Mouse (Mus musculus): ENCODE data around the gene Rcbtb2. TPM values are rescaled to one million over a fixed set of nuclear protein-coding genes. Genes with fewer than 3 reads are reported as not detected.

The Rcbtb2 gene
- polyA plus RNA-seq (2012; rRNA removed), result 14.4 and 17.5 TPM in 2 replicates

DNA sequence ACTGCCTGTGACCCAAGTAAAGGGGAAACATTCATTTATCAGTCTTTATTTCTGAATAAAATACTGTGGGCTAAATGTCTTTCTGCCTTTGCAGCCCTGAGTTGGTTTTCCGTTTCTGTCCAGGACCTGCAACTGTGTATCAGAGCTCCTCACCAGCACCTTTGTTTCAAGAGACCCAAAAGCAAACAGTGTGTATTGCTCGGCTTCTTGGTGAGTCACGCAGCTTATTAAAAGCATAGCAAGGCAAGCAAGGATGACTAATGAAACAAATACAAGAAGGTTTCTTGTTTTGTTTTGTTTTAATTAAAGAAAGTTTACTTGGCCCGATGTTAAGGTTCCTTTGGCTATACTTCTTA, at the start of gene Rcbtb2:
Gene Rcbtb2, plus strand, starts transcription at position 115 of the 356 bp plus-strand sequence.
- Histone ChIP-seq H3K36me3 (ENCODE audit: control insufficient read depth, insufficient read depth, low read length) (no peaks in the 10 kb centered on the region), H3K27ac (ENCODE audit: insufficient read depth, low read length) (peak within 1 kb of the TSS; percentile 68), H3K27me3 (ENCODE audit: control insufficient read depth, insufficient read depth, low read length) (no peaks in the 10 kb centered on the region), H3K4me1 (ENCODE audit: control insufficient read depth, insufficient read depth, insufficient read length) (peaks cover 33% of the 10 kb centered on the region; the same call in 1 of the 2 replicates), H3K4me3 (ENCODE audit: extremely low read depth, insufficient read depth, insufficient read length) (no peak within 1 kb of the TSS)
- no peak for TF ChIP-seq POLR2A (IDR thresholded peaks at IDR 0.05; ENCODE audit: low read depth, low read length)
- no peak for TF ChIP-seq CTCF (IDR thresholded peaks at IDR 0.05; ENCODE audit: extremely low read depth, insufficient read depth, insufficient read length, insufficient replicate concordance)
- DNase-seq (ENCODE audit: low read depth in 1 of 2, low spot score in 2 of 2), result no peak
- 13% methylated on average over 4 of the region's 4 CpGs for WGBS

DNA sequence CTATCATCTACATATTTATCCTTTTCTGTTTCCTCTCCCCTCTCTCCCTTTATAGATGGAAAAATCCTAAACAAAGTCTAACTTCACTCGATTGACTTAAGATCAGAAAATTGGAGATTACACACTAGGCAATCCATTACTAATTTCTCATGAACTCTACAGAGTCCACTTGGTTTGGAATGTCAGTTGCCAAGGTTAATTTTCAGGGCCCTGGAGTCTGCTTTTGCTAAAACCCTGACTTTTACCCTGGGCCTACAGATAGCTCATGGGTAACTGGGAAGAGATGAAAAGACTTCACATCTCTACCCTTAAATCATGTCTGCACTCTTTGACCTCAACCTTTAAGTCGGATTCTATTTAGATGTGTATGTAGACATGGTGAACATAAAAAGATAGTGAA, 39.3 kb upstream of the Rcbtb2 start:
- 89% methylated on average over 2 of the region's 2 CpGs for WGBS
- H3K36me3 ChIP-seq (ENCODE audit: control insufficient read depth, insufficient read depth, low read length), result no peaks in the 10 kb centered on the region
- H3K27ac ChIP-seq (ENCODE audit: insufficient read depth, low read length), result no peak overlapping the region
- no peaks in the 10 kb centered on the region for H3K4me1 ChIP-seq (ENCODE audit: control insufficient read depth, insufficient read depth, insufficient read length)
- DNase-seq (ENCODE audit: low read depth in 1 of 2, low spot score in 2 of 2), result no peak
- H3K27me3 ChIP-seq (ENCODE audit: control insufficient read depth, insufficient read depth, low read length), result no peaks in the 10 kb centered on the region
- no peak overlapping the region; the same call in 1 of the 2 replicates for H3K4me3 ChIP-seq (ENCODE audit: extremely low read depth, insufficient read depth, insufficient read length)
- TF ChIP-seq POLR2A (IDR thresholded peaks at IDR 0.05; ENCODE audit: low read depth, low read length) (no peak), CTCF (IDR thresholded peaks at IDR 0.05; ENCODE audit: extremely low read depth, insufficient read depth, insufficient read length, insufficient replicate concordance) (no peak)

DNA sequence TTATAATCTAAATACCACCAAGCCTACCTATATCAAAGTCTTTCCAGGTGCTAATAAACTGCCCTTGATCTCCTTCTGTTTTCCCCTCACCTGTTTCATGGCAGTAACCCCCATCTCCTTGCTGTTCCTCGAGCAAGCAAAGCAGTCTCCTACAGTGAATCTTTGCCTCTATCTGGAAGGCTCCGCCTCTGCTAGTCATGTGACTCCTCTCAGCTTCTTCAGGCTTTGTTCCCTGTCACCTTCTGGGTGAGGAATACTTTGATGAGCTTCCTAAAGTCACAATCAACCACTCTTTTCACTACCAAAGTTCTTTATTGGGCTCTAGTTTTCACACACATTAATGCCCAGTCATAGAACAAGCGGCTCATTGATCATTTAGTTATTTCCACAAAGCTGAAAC, 36.4 kb upstream of the Rcbtb2 start:
- Histone ChIP-seq H3K4me3 (ENCODE audit: extremely low read depth, insufficient read depth, insufficient read length) (no peak overlapping the region), H3K36me3 (ENCODE audit: control insufficient read depth, insufficient read depth, low read length) (no peaks in the 10 kb centered on the region), H3K4me1 (ENCODE audit: control insufficient read depth, insufficient read depth, insufficient read length) (no peaks in the 10 kb centered on the region), H3K27me3 (ENCODE audit: control insufficient read depth, insufficient read depth, low read length) (no peaks in the 10 kb centered on the region), H3K27ac (ENCODE audit: insufficient read depth, low read length) (no peak overlapping the region)
- WGBS, result 79% methylated on average over 3 of the region's 3 CpGs
- no peak for TF ChIP-seq POLR2A (IDR thresholded peaks at IDR 0.05; ENCODE audit: low read depth, low read length)
- no peak for TF ChIP-seq CTCF (IDR thresholded peaks at IDR 0.05; ENCODE audit: extremely low read depth, insufficient read depth, insufficient read length, insufficient replicate concordance)
- no peak for DNase-seq (ENCODE audit: low read depth in 1 of 2, low spot score in 2 of 2)

DNA sequence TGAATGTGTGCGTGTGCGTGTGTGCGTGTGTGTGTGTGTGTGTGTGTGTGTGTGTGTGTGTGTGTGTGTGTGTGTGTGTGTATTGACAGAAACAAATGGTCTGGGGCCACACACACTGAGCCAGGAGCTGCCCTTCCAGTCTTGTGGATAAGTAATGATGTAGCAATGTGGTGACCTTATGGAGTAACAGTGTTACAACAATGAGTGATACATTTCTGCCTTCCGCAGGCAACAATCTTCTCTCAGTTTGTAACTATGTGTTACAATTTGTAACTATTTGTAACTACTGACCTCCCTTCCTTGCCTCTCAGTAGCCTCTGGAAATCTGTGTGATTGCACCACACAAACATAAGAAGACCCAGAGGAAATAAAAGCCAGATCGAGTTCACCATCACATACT, 35.6 kb upstream of the Rcbtb2 start:
- H3K27ac ChIP-seq (ENCODE audit: insufficient read depth, low read length), result no peak overlapping the region
- 66% methylated on average over 5 of the region's 5 CpGs for WGBS
- TF ChIP-seq CTCF (IDR thresholded peaks at IDR 0.05; ENCODE audit: extremely low read depth, insufficient read depth, insufficient read length, insufficient replicate concordance) (no peak), POLR2A (IDR thresholded peaks at IDR 0.05; ENCODE audit: low read depth, low read length) (no peak)
- no peaks in the 10 kb centered on the region for H3K4me1 ChIP-seq (ENCODE audit: control insufficient read depth, insufficient read depth, insufficient read length)
- DNase-seq (ENCODE audit: low read depth in 1 of 2, low spot score in 2 of 2), result no peak
- H3K36me3 ChIP-seq (ENCODE audit: control insufficient read depth, insufficient read depth, low read length), result no peaks in the 10 kb centered on the region
- H3K4me3 ChIP-seq (ENCODE audit: extremely low read depth, insufficient read depth, insufficient read length), result no peak overlapping the region
- H3K27me3 ChIP-seq (ENCODE audit: control insufficient read depth, insufficient read depth, low read length), result no peaks in the 10 kb centered on the region

DNA sequence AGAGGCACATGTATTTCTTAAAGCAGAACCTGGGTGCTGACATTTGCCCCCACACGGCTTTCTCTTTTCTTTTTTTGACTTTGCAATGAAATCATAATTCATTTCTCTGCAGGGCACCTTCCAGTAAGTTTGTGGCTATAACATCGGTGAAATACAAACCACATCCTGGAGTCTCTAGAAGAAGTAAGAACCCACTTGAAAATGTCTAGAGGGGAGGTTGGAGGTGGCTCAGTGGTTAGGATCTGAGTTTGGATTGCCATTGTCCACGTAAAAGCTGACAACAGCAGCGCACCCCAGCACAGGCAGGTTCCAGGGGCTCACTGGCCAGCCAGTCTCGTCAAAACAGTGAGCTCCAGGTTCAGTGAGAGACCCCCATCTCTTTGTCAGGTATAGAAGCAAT, 35.1 kb upstream of the Rcbtb2 start:
- 14% methylated on average over 5 of the region's 5 CpGs for WGBS
- 0 out of 2 replicates have a peak overlapping the region, but pooled peaks have one; percentile 3 for H3K27ac ChIP-seq (ENCODE audit: insufficient read depth, low read length)
- TF ChIP-seq POLR2A (IDR thresholded peaks at IDR 0.05; ENCODE audit: low read depth, low read length) (no peak), CTCF (IDR thresholded peaks at IDR 0.05; ENCODE audit: extremely low read depth, insufficient read depth, insufficient read length, insufficient replicate concordance) (no peak)
- no peak for DNase-seq (ENCODE audit: low read depth in 1 of 2, low spot score in 2 of 2)
- H3K36me3 ChIP-seq (ENCODE audit: control insufficient read depth, insufficient read depth, low read length), result no peaks in the 10 kb centered on the region
- H3K4me1 ChIP-seq (ENCODE audit: control insufficient read depth, insufficient read depth, insufficient read length), result no peaks in the 10 kb centered on the region
- H3K4me3 ChIP-seq (ENCODE audit: extremely low read depth, insufficient read depth, insufficient read length), result no peak overlapping the region
- H3K27me3 ChIP-seq (ENCODE audit: control insufficient read depth, insufficient read depth, low read length), result no peaks in the 10 kb centered on the region

DNA sequence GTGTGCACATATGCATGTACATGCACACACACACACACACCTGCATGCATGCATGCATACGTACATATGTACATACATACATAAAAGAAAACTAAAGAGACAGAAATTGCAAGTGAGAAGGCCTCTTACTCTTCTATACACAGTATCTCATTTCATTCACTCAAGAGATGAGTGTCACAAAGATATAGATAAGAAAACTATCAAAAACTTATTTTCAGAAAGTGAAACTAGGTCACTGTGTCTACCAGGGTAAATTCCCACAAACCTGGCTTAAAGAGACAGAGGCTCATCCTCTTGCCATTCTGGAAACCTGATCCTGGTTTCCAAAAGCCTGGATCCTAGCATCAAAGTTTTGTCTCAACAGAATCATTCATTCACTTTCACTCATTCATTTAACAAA, 34.6 kb upstream of the Rcbtb2 start:
- WGBS, result 72% methylated on average over 1 of the region's 1 CpGs
- TF ChIP-seq CTCF (IDR thresholded peaks at IDR 0.05; ENCODE audit: extremely low read depth, insufficient read depth, insufficient read length, insufficient replicate concordance) (no peak), POLR2A (IDR thresholded peaks at IDR 0.05; ENCODE audit: low read depth, low read length) (no peak)
- H3K36me3 ChIP-seq (ENCODE audit: control insufficient read depth, insufficient read depth, low read length), result no peaks in the 10 kb centered on the region
- H3K4me1 ChIP-seq (ENCODE audit: control insufficient read depth, insufficient read depth, insufficient read length), result no peaks in the 10 kb centered on the region
- no peak overlapping the region for H3K4me3 ChIP-seq (ENCODE audit: extremely low read depth, insufficient read depth, insufficient read length)
- 0 out of 2 replicates have a peak overlapping the region, but pooled peaks have one; percentile 3 for H3K27ac ChIP-seq (ENCODE audit: insufficient read depth, low read length)
- H3K27me3 ChIP-seq (ENCODE audit: control insufficient read depth, insufficient read depth, low read length), result no peaks in the 10 kb centered on the region
- DNase-seq (ENCODE audit: low read depth in 1 of 2, low spot score in 2 of 2), result no peak

DNA sequence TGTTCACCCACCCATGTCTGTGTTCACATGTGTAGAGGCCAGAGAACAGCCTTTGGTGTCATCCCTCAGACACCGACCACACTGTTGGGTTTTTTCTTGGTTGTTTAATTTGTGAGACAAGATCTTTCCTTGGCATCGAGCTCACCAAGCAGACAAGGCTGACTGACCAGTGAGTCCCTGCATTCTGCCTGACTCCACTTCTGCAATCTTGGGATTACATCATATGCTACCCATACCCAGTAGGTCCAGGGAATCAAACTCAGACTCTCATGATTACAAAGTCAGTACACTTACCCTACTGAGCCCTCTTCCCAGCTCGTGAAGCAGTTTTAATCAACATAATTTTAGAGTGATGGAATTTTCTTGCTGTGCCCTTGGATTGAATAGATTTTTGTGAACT, 30.0 kb upstream of the Rcbtb2 start:
- H3K36me3 ChIP-seq (ENCODE audit: control insufficient read depth, insufficient read depth, low read length), result no peaks in the 10 kb centered on the region
- H3K4me1 ChIP-seq (ENCODE audit: control insufficient read depth, insufficient read depth, insufficient read length), result no peaks in the 10 kb centered on the region
- no peak overlapping the region for H3K27ac ChIP-seq (ENCODE audit: insufficient read depth, low read length)
- H3K4me3 ChIP-seq (ENCODE audit: extremely low read depth, insufficient read depth, insufficient read length), result no peak overlapping the region
- TF ChIP-seq CTCF (IDR thresholded peaks at IDR 0.05; ENCODE audit: extremely low read depth, insufficient read depth, insufficient read length, insufficient replicate concordance) (no peak), POLR2A (IDR thresholded peaks at IDR 0.05; ENCODE audit: low read depth, low read length) (no peak)
- H3K27me3 ChIP-seq (ENCODE audit: control insufficient read depth, insufficient read depth, low read length), result no peaks in the 10 kb centered on the region
- no peak for DNase-seq (ENCODE audit: low read depth in 1 of 2, low spot score in 2 of 2)
- WGBS, result 86% methylated on average over 3 of the region's 3 CpGs
